ENCODE assay signal across 29 mouse cellular contexts in genomic region chr9:50833786-50834185, GRCm38 (mm10). TPM values are rescaled to one million over a fixed set of nuclear protein-coding genes. Genes with fewer than 3 reads are reported as not detected.
A peak's percentile ranks its signal among the peaks of the same experiment; 100 is the strongest.
DNase-seq lines count a peak whose midpoint lies in the region; ATAC-seq and TF ChIP-seq lines count a peak whose summit lies in the region.
"Had no signal": no experiment of that assay in that cellular context is flagged by ENCODE, and none has a peak within 500 bp of the region (broad histone marks: within the 10 kb centered on the region; RNA-seq: fewer than 3 reads in every experiment).

No protein-coding gene starts in this region.

- peak overlapping the region; percentile 22; the same call in 1 of the 2 replicates for H3K27ac ChIP-seq in lung, postnatal 0 days (ENCODE audit: low read length)
- peak overlapping the region; percentile 14; the same call in 1 of the 2 replicates for H3K27ac ChIP-seq in bone marrow macrophage, adult 2 months (ENCODE audit: insufficient read depth, low read depth, low read length)
- H3K27ac ChIP-seq: heart, embryonic 13.5 days; hindbrain, embryonic 10.5 days; hindbrain, embryonic 15.5 days; neural tube, embryonic 13.5 days; stomach, postnatal 0 days had no signal

- H3K4me3 ChIP-seq in lung, postnatal 0 days (ENCODE audit: low read depth, low read length) = no peak overlapping the region
- no peak overlapping the region for H3K4me3 ChIP-seq in lung, adult 2 months (replicated peaks; ENCODE audit: extremely low read depth, low read depth, low read length)
- H3K4me3 ChIP-seq in bone marrow macrophage, adult 2 months (ENCODE audit: insufficient read depth, low read length) = no peak overlapping the region
- H3K4me3 ChIP-seq: gastrocnemius, adult 2 months; heart, embryonic 13.5 days; hindbrain, embryonic 10.5 days; hindbrain, embryonic 15.5 days; neural tube, embryonic 13.5 days had no signal

- no peak overlapping the region for H3K9ac ChIP-seq in lung, postnatal 0 days (replicated peaks; ENCODE audit: low read depth)
- H3K9ac ChIP-seq: heart, embryonic 13.5 days; hindbrain, embryonic 15.5 days; neural tube, embryonic 13.5 days had no signal

- TF ChIP-seq POLR2A in lung, adult 2 months (IDR thresholded peaks at IDR 0.05; ENCODE audit: borderline replicate concordance, extremely low read depth, low read depth, low read length) = no peak
- no peak for TF ChIP-seq POLR2A in bone marrow macrophage, adult 2 months (IDR thresholded peaks at IDR 0.05; ENCODE audit: borderline replicate concordance, low read depth, low read length)

- H3K36me3 ChIP-seq in lung, postnatal 0 days (ENCODE audit: insufficient read depth, low read length) = no peaks in the 10 kb centered on the region

- TF ChIP-seq EP300 in lung, postnatal 0 days (IDR thresholded peaks at IDR 0.05) = no peak

- H3K4me1 ChIP-seq in lung, postnatal 0 days (ENCODE audit: insufficient read depth, low read depth, low read length) = peaks cover 2% of the 10 kb centered on the region; the same call in 1 of the 2 replicates
- H3K4me1 ChIP-seq in lung, adult 2 months (ENCODE audit: control insufficient read depth, insufficient read depth, low read length) = peaks cover 5% of the 10 kb centered on the region; the same call in 1 of the 2 replicates
- H3K4me1 ChIP-seq in bone marrow macrophage, adult 2 months (ENCODE audit: control insufficient read depth, insufficient read depth, low read length) = peaks cover 25% of the 10 kb centered on the region
- H3K4me1 ChIP-seq: heart, embryonic 13.5 days; hindbrain, embryonic 10.5 days; hindbrain, embryonic 15.5 days; neural tube, embryonic 13.5 days had no signal

- DNase-seq in lung, postnatal 0 days (ENCODE audit: low spot score) = no peak
- DNase-seq in lung, adult 2 months = no peak
- DNase-seq in adrenal gland, adult 18-20 months (ENCODE audit: low spot score in 2 of 2) = no peak
- DNase-seq in layer of hippocampus, adult 8-10 months (ENCODE audit: low spot score in 2 of 2) = no peak
- DNase-seq: adrenal gland, postnatal 14 days; cerebellum, adult 8-10 months; cerebellum, postnatal 25 days; gastrocnemius, adult 2 months; heart, postnatal 10 days; kidney, adult 11 months; kidney, postnatal 14 days; left cerebral cortex, postnatal 4 days; lung, adult 18-20 months; lung, postnatal 36 days; right cerebral cortex, postnatal 4 days; thymus, adult 18-20 months; thymus, postnatal 4 days had no signal

- no peak for ATAC-seq in lung, postnatal 0 days
- ATAC-seq in hematopoietic stem cell, adult 5-6 weeks (replicated peaks in 1 of 2; ENCODE audit: insufficient read depth in 1 of 2, low FRiP score in 2 of 2, low TSS enrichment in 1 of 2, low read depth in 1 of 2, poor library complexity in 2 of 2, severe bottlenecking in 2 of 2) = peak; percentile 39 to 55; a peak in 3 of 4 replicates
- ATAC-seq in megakaryocyte progenitor cell, adult 5-6 weeks (replicated peaks; ENCODE audit: poor library complexity) = peak; percentile 54
- ATAC-seq: forebrain, embryonic 14.5 days; inflammation-experienced regulatory T-cells, adult 6 months; midbrain, embryonic 16.5 days had no signal

- H3K4me2 ChIP-seq in lung, postnatal 0 days (replicated peaks; ENCODE audit: low read depth, low read length) = 0 out of 2 replicates have a peak overlapping the region, but pooled peaks have one; percentile 9
- H3K4me2 ChIP-seq: heart, embryonic 13.5 days; hindbrain, embryonic 15.5 days; neural tube, embryonic 13.5 days had no signal

- no peak for TF ChIP-seq CTCF in lung, postnatal 0 days (IDR thresholded peaks at IDR 0.05)
- TF ChIP-seq CTCF in lung, adult 2 months (IDR thresholded peaks at IDR 0.05; ENCODE audit: insufficient read depth, low read length) = no peak
- no peak for TF ChIP-seq CTCF in bone marrow macrophage, adult 2 months (IDR thresholded peaks at IDR 0.05; ENCODE audit: low read depth, low read length)

- no peaks in the 10 kb centered on the region for H3K27me3 ChIP-seq in lung, postnatal 0 days (replicated peaks; ENCODE audit: insufficient read depth, low read length)
- H3K27me3 ChIP-seq: CH12.LX; heart, embryonic 13.5 days; hindbrain, embryonic 15.5 days; neural tube, embryonic 13.5 days had no signal

- 54% methylated on average over 8 of the region's 8 CpGs for WGBS in lung, postnatal 0 days
- WGBS in lung, adult 2 months = 49% methylated on average over 8 of the region's 8 CpGs

- H3K9me3 ChIP-seq in lung, postnatal 0 days (ENCODE audit: low read length) = no peaks in the 10 kb centered on the region
- H3K9me3 ChIP-seq: heart, embryonic 13.5 days; hindbrain, embryonic 10.5 days; hindbrain, embryonic 15.5 days; neural tube, embryonic 13.5 days had no signal

RNA-seq across cellular contexts. Expression of gene Ppp2r1b, which starts 11.3 kb away (rescaled TPM):
- 26.0 and 28.4 TPM in 2 replicates for polyA plus RNA-seq in lung, postnatal 0 days (2015; fragmentation: Nextera tagmentation; extraction: Ambion mirVana)
- polyA plus RNA-seq in lung, adult 2 months (2012; rRNA removed) = 6.8 and 12.5 TPM in 2 replicates
- 13.5 and 16.2 TPM in 2 replicates for polyA plus RNA-seq in bone marrow macrophage, adult 2 months (2012; ENCODE audit: insufficient read depth, insufficient read length, missing spikeins)
- 38.7 and 40.3 TPM in 2 replicates for total RNA-seq in hematopoietic stem cell, adult 5-6 weeks (2017)
- 39.5 and 40.0 TPM in 2 replicates for total RNA-seq in megakaryocyte progenitor cell, adult 5-6 weeks (2015)
- 47.9 and 55.2 TPM in 2 replicates for total RNA-seq in megakaryocyte progenitor cell, adult 5-6 weeks (2017)
- 10 to 100 TPM; 44.3 to 64.2 TPM for total RNA-seq in adrenal gland, adult 18-20 months (2021)
- total RNA-seq in layer of hippocampus, adult 8-10 months (2022) = 10 to 100 TPM; 17.0 to 20.1 (median 19.4) TPM

RNA-seq across cellular contexts. Expression of gene 1110032A03Rik, which starts 58.5 kb away (rescaled TPM):
- 72.3 and 79.8 TPM in 2 replicates for polyA plus RNA-seq in lung, postnatal 0 days (2015; fragmentation: Nextera tagmentation; extraction: Ambion mirVana)
- polyA plus RNA-seq in lung, adult 2 months (2012; rRNA removed) = 46.1 and 59.7 TPM in 2 replicates
- 47.7 and 48.7 TPM in 2 replicates for polyA plus RNA-seq in bone marrow macrophage, adult 2 months (2012; ENCODE audit: insufficient read depth, insufficient read length, missing spikeins)
- total RNA-seq in hematopoietic stem cell, adult 5-6 weeks (2017) = 22.5 and 37.0 TPM in 2 replicates
- total RNA-seq in megakaryocyte progenitor cell, adult 5-6 weeks (2015) = 19.5 and 19.7 TPM in 2 replicates
- 13.3 and 16.4 TPM in 2 replicates for total RNA-seq in megakaryocyte progenitor cell, adult 5-6 weeks (2017)
- 10 to 100 TPM; 47.5 to 69.0 TPM for total RNA-seq in adrenal gland, adult 18-20 months (2021)
- 10 to 100 TPM; 23.3 to 33.3 (median 29.2) TPM for total RNA-seq in layer of hippocampus, adult 8-10 months (2022)

RNA-seq across cellular contexts. Expression of gene Alg9, which starts 59.0 kb away (rescaled TPM):
- polyA plus RNA-seq in lung, postnatal 0 days (2015; fragmentation: Nextera tagmentation; extraction: Ambion mirVana) = 17.9 and 19.0 TPM in 2 replicates
- 17.1 and 20.1 TPM in 2 replicates for polyA plus RNA-seq in lung, adult 2 months (2012; rRNA removed)
- polyA plus RNA-seq in bone marrow macrophage, adult 2 months (2012; ENCODE audit: insufficient read depth, insufficient read length, missing spikeins) = 17.7 and 20.0 TPM in 2 replicates
- 18.0 and 18.2 TPM in 2 replicates for total RNA-seq in hematopoietic stem cell, adult 5-6 weeks (2017)
- 23.2 and 30.8 TPM in 2 replicates for total RNA-seq in megakaryocyte progenitor cell, adult 5-6 weeks (2015)
- total RNA-seq in megakaryocyte progenitor cell, adult 5-6 weeks (2017) = 21.4 and 24.7 TPM in 2 replicates
- 10 to 100 TPM; 22.2 to 30.1 TPM for total RNA-seq in adrenal gland, adult 18-20 months (2021)
- total RNA-seq in layer of hippocampus, adult 8-10 months (2022) = 10 to 100 TPM; 21.2 to 34.8 (median 31.2) TPM
